Mouse (Mus musculus) A20 (cell line): ENCODE results near the gene Enpp1.
A peak's percentile ranks its signal among the peaks of the same experiment; 100 is the strongest.

ENCODE experiments used
- DNase-seq: peaks from one replicate; pipeline ENCODE4 v3.0.0-alpha.2; 2011; ENCODE audit warnings: low read depth, low spot score

Gene Enpp1

DNA sequence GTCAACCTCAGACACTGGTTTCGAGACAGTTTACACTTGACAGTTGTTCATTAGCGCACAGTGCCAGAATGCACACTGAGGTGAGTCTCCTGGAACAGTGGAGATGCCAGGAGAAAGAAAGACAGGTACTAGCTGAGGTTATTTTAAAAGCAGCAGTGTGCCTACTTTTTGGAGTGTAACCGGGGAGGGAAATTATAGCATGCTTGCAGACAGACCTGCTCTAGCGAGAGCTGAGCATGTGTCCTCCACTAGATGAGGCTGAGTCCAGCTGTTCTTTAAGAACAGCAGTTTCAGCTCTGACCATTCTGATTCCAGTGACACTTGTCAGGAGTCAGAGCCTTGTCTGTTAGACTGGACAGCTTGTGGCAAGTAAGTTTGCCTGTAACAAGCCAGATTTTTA, 114.2 kb downstream of the Enpp1 start:
- DNase-seq, result no peak

GRCm38 (mm10) chr10:24596869-24597339, 115.1 kb downstream of the Enpp1 start:
- DNase-seq, result no peak

DNA sequence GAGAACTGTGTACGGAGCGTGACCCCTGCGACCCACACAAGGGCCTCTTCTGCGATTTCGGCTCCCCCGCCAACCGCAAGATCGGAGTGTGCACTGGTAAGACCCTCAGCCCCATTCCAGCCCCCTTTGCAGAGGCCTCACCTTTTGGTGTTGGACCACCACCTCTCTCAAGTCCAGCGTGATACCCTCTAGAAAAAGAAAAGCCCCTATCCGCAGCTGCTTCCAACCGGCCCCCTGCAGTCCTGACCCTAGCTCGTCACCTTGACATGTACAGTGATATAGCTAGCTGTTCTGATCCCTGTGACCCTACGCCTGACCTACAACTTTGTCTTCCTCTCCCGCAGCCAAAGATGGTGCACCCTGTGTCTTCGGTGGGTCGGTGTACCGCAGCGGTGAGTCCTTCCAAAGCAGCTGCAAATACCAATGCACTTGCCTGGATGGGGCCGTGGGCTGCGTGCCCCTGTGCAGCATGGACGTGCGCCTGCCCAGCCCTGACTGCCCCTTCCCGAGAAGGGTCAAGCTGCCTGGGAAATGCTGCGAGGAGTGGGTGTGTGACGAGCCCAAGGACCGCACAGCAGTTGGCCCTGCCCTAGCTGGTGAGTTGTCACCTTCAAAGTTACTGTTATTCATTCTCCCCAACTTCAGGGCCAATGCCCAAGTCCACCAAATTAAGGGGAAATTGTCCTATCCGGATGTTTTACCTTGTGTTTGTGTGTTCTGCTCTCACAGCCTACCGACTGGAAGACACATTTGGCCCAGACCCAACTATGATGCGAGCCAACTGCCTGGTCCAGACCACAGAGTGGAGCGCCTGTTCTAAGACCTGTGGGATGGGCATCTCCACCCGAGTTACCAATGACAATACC, 115.7 kb downstream of the Enpp1 start:
- DNase-seq, result no peak

- no peak for DNase-seq
Observed at GRCm38 (mm10) chr10:24595250-24596002, 116.5 kb downstream of the Enpp1 start, which contains the start of gene Ccn2. Gene Ccn2 (plus strand): TSS chr10:24595442.

- DNase-seq, result no peak
Observed at GRCm38 (mm10) chr10:24593556-24593955, 118.4 kb downstream of the Enpp1 start.

GRCm38 (mm10) chr10:24592969-24593368, 119.0 kb downstream of the Enpp1 start:
- peak; percentile 55 for DNase-seq

DNA sequence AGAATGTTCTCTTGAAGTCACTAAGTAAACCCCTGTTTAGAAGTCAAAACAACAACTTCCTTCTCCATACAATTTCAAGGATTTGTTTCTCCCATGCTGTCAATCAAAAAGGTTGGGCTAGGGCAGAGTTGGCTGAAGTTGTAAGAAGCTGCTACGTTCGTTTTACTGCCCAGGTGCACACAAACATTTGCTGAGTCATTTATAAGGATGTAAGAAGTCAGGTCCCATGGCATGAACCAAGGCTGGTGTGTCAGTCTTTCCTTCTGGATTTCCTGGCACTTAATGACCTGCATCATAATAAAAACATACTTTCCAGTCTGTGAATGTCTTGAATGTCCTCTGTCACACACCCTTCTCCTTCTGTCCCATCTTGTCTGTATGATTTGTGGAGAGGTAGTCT, 119.6 kb downstream of the Enpp1 start:
- peak; percentile 45 for DNase-seq

DNA sequence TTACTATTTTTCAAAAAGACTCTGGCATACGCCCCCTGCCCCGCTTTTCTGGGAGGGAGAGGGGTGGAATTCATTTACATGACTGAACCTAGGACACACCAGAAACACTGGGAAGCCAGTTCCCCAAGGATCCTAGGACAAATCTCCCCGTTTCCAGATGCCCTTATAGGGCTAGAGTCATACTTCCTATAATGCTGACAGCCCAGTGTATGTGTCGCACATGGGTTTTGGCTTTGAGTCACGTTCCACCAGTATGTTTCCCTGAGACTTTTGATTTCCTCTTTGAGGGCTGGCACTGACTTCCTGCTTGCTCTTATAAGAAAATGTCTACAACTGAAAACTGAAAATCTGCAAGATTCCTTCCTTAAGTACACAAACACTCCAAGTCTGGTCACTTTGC, 120.2 kb downstream of the Enpp1 start:
- DNase-seq, result no peak

- DNase-seq, result peak; percentile 75
Observed at GRCm38 (mm10) chr10:24591136-24591535, 120.8 kb downstream of the Enpp1 start.

- DNase-seq, result no peak
Observed at GRCm38 (mm10) chr10:24590546-24590945, 121.4 kb downstream of the Enpp1 start.

DNA sequence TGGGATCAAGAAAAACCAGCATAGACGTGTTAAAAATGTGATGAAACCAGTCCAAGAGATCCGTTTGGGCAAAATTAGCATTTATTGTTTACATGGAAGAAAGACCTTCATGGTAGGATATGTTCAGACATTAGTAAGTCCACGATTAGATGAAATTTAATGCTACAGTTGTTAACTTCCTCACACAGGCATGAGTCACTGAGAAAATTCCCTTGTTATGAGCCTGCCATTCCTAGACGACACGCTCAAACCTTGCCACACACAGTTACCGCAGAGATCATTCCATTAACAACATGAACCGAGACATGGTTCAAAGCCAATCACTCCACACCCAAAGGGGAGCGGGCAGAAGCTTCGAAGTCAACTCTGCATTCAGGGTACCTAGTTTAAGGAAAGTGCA, 122.7 kb downstream of the Enpp1 start:
- no peak for DNase-seq

DNA sequence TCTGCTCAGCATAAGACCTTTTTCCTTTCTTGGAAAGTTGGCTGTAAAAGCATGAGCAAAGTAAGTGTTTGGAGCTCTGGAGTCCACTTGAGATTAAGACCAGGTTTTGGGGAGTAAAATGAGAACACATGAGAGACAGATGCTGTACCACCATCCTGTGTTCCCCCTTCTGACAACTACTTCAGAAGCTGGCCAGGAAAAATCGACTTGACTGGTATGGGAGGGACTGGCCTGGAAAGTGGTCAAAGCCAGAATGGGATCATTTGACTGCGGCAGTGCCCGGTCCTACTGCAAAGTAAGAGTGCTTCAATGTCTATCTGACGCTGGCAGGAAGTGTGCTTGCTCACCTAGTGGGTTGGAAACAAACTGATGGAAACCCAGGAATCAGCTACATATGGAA, 123.1 kb downstream of the Enpp1 start:
- DNase-seq, result no peak
